Mouse (Mus musculus) neural tube, postnatal 0 days (tissue): ENCODE measurements around the gene Nrl. TPM values are rescaled to one million over a fixed set of nuclear protein-coding genes. Genes with fewer than 3 reads are reported as not detected.

Experiments
- polyA plus RNA-seq: library from polyadenylated mRNA; unstranded; fragments of >200 nt; fragmentation: Nextera tagmentation; extraction: Ambion mirVana; gene quantifications from 2 replicates; pipeline ENCODE4 v1.2.1, GENCODE M21; 2015

The Nrl gene
- polyA plus RNA-seq, result 0.53 and 0.66 TPM in 2 replicates

GRCm38 (mm10) chr14:55524785-55525184 lies at the start of gene Nrl:
Gene Nrl (minus strand): TSS chr14:55524981.

GRCm38 (mm10) chr14:55560202-55561073 lies 35.7 kb upstream of the Nrl start, which contains the start of gene A730061H03Rik:
Gene A730061H03Rik (minus strand): TSS chr14:55560406.

DNA sequence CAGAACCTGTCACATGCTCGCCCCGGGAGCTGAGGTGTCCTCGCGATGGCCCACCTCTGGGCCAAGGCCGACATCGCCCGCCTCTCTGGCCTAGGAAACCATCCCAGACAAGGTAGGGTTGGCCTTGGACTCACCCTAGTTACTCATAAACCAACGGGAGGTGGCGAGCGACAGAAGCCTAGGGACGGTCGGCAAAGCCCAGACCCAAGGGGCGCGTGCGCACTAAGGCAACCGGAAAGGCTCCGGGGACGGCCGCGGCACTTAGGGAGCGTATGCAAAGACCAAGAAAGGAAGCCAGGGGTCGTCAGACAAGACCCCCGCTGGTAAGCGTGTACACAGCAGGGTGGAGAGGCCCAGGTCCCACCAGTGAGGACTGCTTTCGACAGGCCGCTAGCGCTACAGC lies 35.0 kb upstream of the Nrl start, which contains the start of gene Dcaf11:
Gene Dcaf11, plus strand, starts transcription at position 208 of the 403 bp plus-strand sequence.

GRCm38 (mm10) chr14:55540067-55540786 lies 15.4 kb upstream of the Nrl start, which contains the start of gene Pck2:
Gene Pck2 (plus strand): TSS chr14:55540266.

GRCm38 (mm10) chr14:55510125-55510731 lies 14.6 kb downstream of the Nrl start, which contains the start of gene Cpne6:
Gene Cpne6 (plus strand): TSS chr14:55510445.

DNA sequence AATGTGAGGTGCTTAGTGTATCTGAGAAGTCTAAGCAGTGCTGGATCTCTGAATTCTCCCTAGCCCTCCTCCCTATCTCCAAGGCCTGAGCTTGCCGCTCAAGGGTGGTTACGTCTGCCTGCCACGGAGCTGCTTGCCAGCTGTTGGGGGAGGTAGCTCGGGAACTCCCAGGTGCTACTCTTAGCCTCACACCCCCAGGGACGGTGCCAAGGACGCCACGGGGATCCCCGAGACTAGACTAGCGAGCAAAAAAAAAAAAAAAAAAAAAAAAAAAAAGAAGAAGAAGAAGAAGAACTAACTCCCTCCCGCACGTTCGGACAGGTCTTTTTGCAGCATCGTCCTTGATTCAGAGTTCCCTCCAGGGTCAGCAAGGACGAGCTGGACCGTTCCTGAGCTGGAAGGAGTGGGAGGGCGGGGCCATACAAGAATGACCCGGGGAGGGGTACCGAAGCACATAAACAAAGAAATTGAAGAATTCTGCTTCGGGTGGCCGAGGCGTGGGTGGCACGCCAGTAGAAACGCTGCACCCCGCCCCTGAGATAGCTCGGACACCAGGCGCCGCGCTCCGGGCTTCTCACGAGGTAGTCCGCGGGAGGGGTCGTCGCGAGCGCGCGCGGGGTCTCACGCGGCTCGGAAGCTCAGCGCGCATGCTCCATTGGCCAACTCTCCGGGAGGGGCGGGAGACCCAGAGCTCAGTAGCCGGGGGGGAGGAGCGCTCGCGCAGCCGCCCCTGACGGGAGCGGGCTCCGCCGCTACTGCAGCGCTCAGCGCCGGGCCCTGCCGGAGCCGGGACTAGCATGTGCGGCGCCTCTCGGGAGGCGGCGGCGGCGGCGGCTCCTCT lies 34.2 kb downstream of the Nrl start, which contains the start of gene Carmil3:
Gene Carmil3, plus strand, starts transcription at position 291 of the 841 bp plus-strand sequence.

GRCm38 (mm10) chr14:55478651-55479599 lies 45.9 kb downstream of the Nrl start, which contains the start of gene Dhrs4:
Gene Dhrs4 (plus strand): TSS chr14:55478758.

Other genes starting within 250 kb of the Nrl start
- gene Dhrs4, start 46.2 kb downstream of the Nrl start, polyA plus RNA-seq, result 23.9 and 29.2 TPM in 2 replicates
- gene Carmil3, start 34.3 kb downstream of the Nrl start, polyA plus RNA-seq, result 22.4 and 27.9 TPM in 2 replicates
- gene Cpne6, start 14.5 kb downstream of the Nrl start, polyA plus RNA-seq, result 72.7 and 73.7 TPM in 2 replicates
- gene Pck2, start 15.3 kb upstream of the Nrl start, polyA plus RNA-seq, result 28.3 and 29.6 TPM in 2 replicates
- gene Dcaf11, start 35.0 kb upstream of the Nrl start, polyA plus RNA-seq, result 77.2 and 77.8 TPM in 2 replicates
- gene A730061H03Rik, start 35.4 kb upstream of the Nrl start, polyA plus RNA-seq, result 0.83 and 1.1 TPM in 2 replicates
- gene Fitm1, start 50.6 kb upstream of the Nrl start, polyA plus RNA-seq, result 0.32 TPM in 1 of 2 replicates, not detected in the other
- gene Psme1, start 53.1 kb upstream of the Nrl start, polyA plus RNA-seq, result 218 and 246 TPM in 2 replicates
- gene Emc9, start 60.3 kb upstream of the Nrl start, polyA plus RNA-seq, result 92.8 and 99.8 TPM in 2 replicates
- 154 and 183 TPM in 2 replicates for gene Psme2, start 66.1 kb upstream of the Nrl start, polyA plus RNA-seq
- 16.4 and 23.6 TPM in 2 replicates for gene Rnf31, start 66.7 kb upstream of the Nrl start, polyA plus RNA-seq
- gene Irf9, start 78.6 kb upstream of the Nrl start, polyA plus RNA-seq, result 10.0 and 13.8 TPM in 2 replicates
- 14.5 and 14.7 TPM in 2 replicates for gene Rec8, start 93.1 kb upstream of the Nrl start, polyA plus RNA-seq
- 91.3 and 115 TPM in 2 replicates for gene Ipo4, start 111.0 kb upstream of the Nrl start, polyA plus RNA-seq
- 1.4 and 1.9 TPM in 2 replicates for gene Gm49378, start 112.9 kb upstream of the Nrl start, polyA plus RNA-seq
- 56.4 and 60.8 TPM in 2 replicates for gene Tm9sf1, start 118.8 kb upstream of the Nrl start, polyA plus RNA-seq
- gene Tssk4, start 125.2 kb upstream of the Nrl start, polyA plus RNA-seq, result 0.18 and 0.27 TPM in 2 replicates
- 73.9 and 80.1 TPM in 2 replicates for gene Mdp1, start 135.5 kb upstream of the Nrl start, polyA plus RNA-seq
- 39.0 and 39.8 TPM in 2 replicates for gene Gmpr2, start 147.0 kb upstream of the Nrl start, polyA plus RNA-seq
- 600 and 637 TPM in 2 replicates for gene Nedd8, start 147.1 kb upstream of the Nrl start, polyA plus RNA-seq
- gene Tinf2, start 156.8 kb upstream of the Nrl start, polyA plus RNA-seq, result 23.1 and 26.2 TPM in 2 replicates
- gene Tgm1, start 188.9 kb upstream of the Nrl start, polyA plus RNA-seq, result 0.19 and 0.46 TPM in 2 replicates
- gene Rabggta, start 197.3 kb upstream of the Nrl start, polyA plus RNA-seq, result 51.6 and 55.1 TPM in 2 replicates
- gene Dhrs1, start 220.7 kb upstream of the Nrl start, polyA plus RNA-seq, result 98.5 and 99.2 TPM in 2 replicates
- 18.9 and 24.6 TPM in 2 replicates for gene Nop9, start 220.7 kb upstream of the Nrl start, polyA plus RNA-seq
- 0.57 and 0.76 TPM in 2 replicates for gene Cideb, start 233.5 kb upstream of the Nrl start, polyA plus RNA-seq
- 0.50 and 0.74 TPM in 2 replicates for gene Ltb4r2, start 236.4 kb upstream of the Nrl start, polyA plus RNA-seq
- gene Ltb4r1, start 241.0 kb upstream of the Nrl start, polyA plus RNA-seq, result 0.38 and 1.1 TPM in 2 replicates